Mouse (Mus musculus) MEL (cell line): Measurements from ENCODE around the gene Srcap. TPM values are rescaled to one million over a fixed set of nuclear protein-coding genes. Genes with fewer than 3 reads are reported as not detected.

Source experiments
- DNase-seq: peaks from one replicate; pipeline ENCODE4 v3.0.0; 2011; ENCODE audit warnings: low read depth, low spot score
- H3K27ac ChIP-seq: 2 replicates; pipeline ENCODE4 v1.5.1; 2012; ENCODE audit warnings: low read depth, mild to moderate bottlenecking, control low read depth, low read length, moderate library complexity; ENCODE audit not compliant: control insufficient read depth
- H3K27me3 ChIP-seq, 2 experiments: fragments of 150-350 bp in 1 of 2; sonication (generic) in 1 of 2; 2 replicates each; pipeline ENCODE4 v1.6.1; 2012; ENCODE audit warnings: low read length in 2 of 2, mild to moderate bottlenecking in 2 of 2, improper control_type of control experiment in 1 of 2, moderate library complexity in 1 of 2; ENCODE audit not compliant: insufficient read depth in 2 of 2, control insufficient read depth in 1 of 2
- H3K36me3 ChIP-seq, 2 experiments: 2 replicates each; pipeline ENCODE4 v1.6.1; 2012 to 2014; ENCODE audit warnings: low read length in 2 of 2, improper control_type of control experiment in 1 of 2, inconsistent platforms in 1 of 2, mild to moderate bottlenecking in 1 of 2; ENCODE audit not compliant: insufficient read depth in 2 of 2, control insufficient read depth in 1 of 2
- H3K4me1 ChIP-seq, 2 experiments: fragments of 150-350 bp in 1 of 2; sonication (generic) in 1 of 2; 2 replicates each; pipeline ENCODE4 v1.6.1; 2012; ENCODE audit warnings: low read length in 2 of 2, improper control_type of control experiment in 1 of 2, mild to moderate bottlenecking in 1 of 2; ENCODE audit not compliant: insufficient read depth in 2 of 2, control insufficient read depth in 1 of 2
- H3K4me3 ChIP-seq, 2 experiments: fragments of 150-350 bp in 1 of 2; sonication (generic) in 1 of 2; 2 replicates each; pipeline ENCODE4 v1.5.1; 2012; ENCODE audit warnings: low read depth in 2 of 2, low read length in 2 of 2, mild to moderate bottlenecking in 2 of 2, moderate library complexity in 2 of 2, control low read depth in 1 of 2, improper control_type of control experiment in 1 of 2; ENCODE audit not compliant: control insufficient read depth in 1 of 2, insufficient read depth in 1 of 2
- H3K79me2 ChIP-seq: 2 replicates; pipeline ENCODE4 v1.6.1; 2012; ENCODE audit warnings: mild to moderate bottlenecking, low read length, moderate library complexity; ENCODE audit not compliant: control insufficient read depth, poor library complexity, insufficient read depth
- H3K9ac ChIP-seq: 2 replicates; pipeline ENCODE4 v1.6.1; 2012; ENCODE audit warnings: low read depth, mild to moderate bottlenecking, control low read depth, low read length, moderate library complexity; ENCODE audit not compliant: control insufficient read depth, poor library complexity, severe bottlenecking
- H3K9me3 ChIP-seq: fragments of 150-350 bp; sonication (generic); replicated peaks from 2 replicates; pipeline ENCODE4 v1.6.1; 2012; ENCODE audit warnings: mild to moderate bottlenecking, low read length, improper control_type of control experiment, moderate library complexity; ENCODE audit not compliant: insufficient read depth
- CHD1 ChIP-seq: IDR thresholded peaks from 2 replicates; pipeline ENCODE4 v1.6.1; 2012; ENCODE audit warnings: low read depth, mild to moderate bottlenecking, inconsistent platforms, low read length, improper control_type of control experiment
- CHD2 ChIP-seq: IDR thresholded peaks from 2 replicates; pipeline ENCODE4 v1.6.1; 2011; ENCODE audit warnings: low read length, improper control_type of control experiment
- E2F4 ChIP-seq: IDR thresholded peaks from 2 replicates; pipeline ENCODE4 v1.6.1; 2011; ENCODE audit warnings: low read depth, low read length, improper control_type of control experiment, borderline replicate concordance
- ETS1 ChIP-seq: IDR thresholded peaks from 2 replicates; pipeline ENCODE4 v1.6.1; 2012; ENCODE audit warnings: low read depth, mild to moderate bottlenecking, inconsistent platforms, low read length, improper control_type of control experiment, moderate library complexity
- HCFC1 ChIP-seq: IDR thresholded peaks from 2 replicates; pipeline ENCODE4 v1.6.1; 2012; ENCODE audit warnings: low read depth, mild to moderate bottlenecking, inconsistent platforms, low read length, improper control_type of control experiment, moderate library complexity
- MAZ ChIP-seq: IDR thresholded peaks from 2 replicates; pipeline ENCODE4 v1.6.1; 2012; ENCODE audit warnings: low read depth, mild to moderate bottlenecking, inconsistent platforms, low read length, improper control_type of control experiment
- MXI1 ChIP-seq: IDR thresholded peaks from 2 replicates; pipeline ENCODE4 v1.6.1; 2011; ENCODE audit warnings: mild to moderate bottlenecking, low read depth, low read length, improper control_type of control experiment
- NELFE ChIP-seq: IDR thresholded peaks from 2 replicates; pipeline ENCODE4 v1.6.1; 2011; ENCODE audit warnings: low read depth, low read length, improper control_type of control experiment
- NRF1 ChIP-seq: IDR thresholded peaks from 2 replicates; pipeline ENCODE4 v1.6.1; 2014; ENCODE audit warnings: low read depth, mild to moderate bottlenecking, inconsistent platforms, low read length, improper control_type of control experiment, moderate library complexity; ENCODE audit not compliant: poor library complexity, insufficient read depth, severe bottlenecking
- POLR2A ChIP-seq, 2 experiments: IDR thresholded peaks; 2 replicates each; pipeline ENCODE4 v1.6.1; 2011 to 2012; ENCODE audit warnings: low read length in 2 of 2, mild to moderate bottlenecking in 2 of 2, control low read depth in 1 of 2, improper control_type of control experiment in 1 of 2, low read depth in 1 of 2, moderate library complexity in 1 of 2; ENCODE audit not compliant: control insufficient read depth in 1 of 2, insufficient read depth in 1 of 2, poor library complexity in 1 of 2
- TBP ChIP-seq: IDR thresholded peaks from 2 replicates; pipeline ENCODE4 v1.8.0; 2011; ENCODE audit warnings: low read depth, low read length, improper control_type of control experiment
- TCF12 ChIP-seq: IDR thresholded peaks from 2 replicates; pipeline ENCODE4 v1.6.1; 2014; ENCODE audit warnings: low read depth, mild to moderate bottlenecking, inconsistent platforms, low read length, improper control_type of control experiment, moderate library complexity
- UBTF ChIP-seq: IDR thresholded peaks from 2 replicates; pipeline ENCODE4 v1.6.1; 2012; ENCODE audit warnings: low read depth, mild to moderate bottlenecking, inconsistent platforms, low read length, improper control_type of control experiment, moderate library complexity, borderline replicate concordance; ENCODE audit not compliant: insufficient read depth
- USF1 ChIP-seq: IDR thresholded peaks from 2 replicates; pipeline ENCODE4 v1.6.1; 2014; ENCODE audit warnings: low read depth, mild to moderate bottlenecking, inconsistent platforms, low read length, improper control_type of control experiment, moderate library complexity
- USF2 ChIP-seq, 2 experiments: IDR thresholded peaks; 2 replicates each; pipeline ENCODE4 v1.6.1; 2011 to 2012; ENCODE audit warnings: improper control_type of control experiment in 2 of 2, low read length in 2 of 2, borderline replicate concordance in 1 of 2, inconsistent platforms in 1 of 2, low read depth in 1 of 2, mild to moderate bottlenecking in 1 of 2; ENCODE audit not compliant: insufficient read depth in 1 of 2
- ZNF384 ChIP-seq: IDR thresholded peaks from 2 replicates; pipeline ENCODE4 v1.6.1; 2012; ENCODE audit warnings: low read depth, mild to moderate bottlenecking, inconsistent platforms, low read length, improper control_type of control experiment
- polyA plus RNA-seq, 2 experiments: library from polyadenylated mRNA; stranded (reverse) in 1 of 2; unstranded in 1 of 2; fragments of >175 nt in 1 of 2; fragments of >200 nt in 1 of 2; gene quantifications; 2 replicates each; pipeline versions ENCODE4 v1.2.1 to v1.2.4; 2012; ENCODE audit warnings: low replicate concordance in 2 of 2, low read depth in 1 of 2; ENCODE audit not compliant: insufficient read length in 2 of 2, insufficient read depth in 1 of 2, missing spikeins in 1 of 2
- total RNA-seq: library from RNA; depleted of rRNA; stranded (reverse); fragments of 300-350 nt; gene quantifications from 2 replicates; pipeline ENCODE4 v1.2.3, GENCODE M21; 2012

Srcap gene
- total and polyA plus RNA-seq, 3 experiments: 20.3 to 45.1 (median 34.3) TPM

DNA sequence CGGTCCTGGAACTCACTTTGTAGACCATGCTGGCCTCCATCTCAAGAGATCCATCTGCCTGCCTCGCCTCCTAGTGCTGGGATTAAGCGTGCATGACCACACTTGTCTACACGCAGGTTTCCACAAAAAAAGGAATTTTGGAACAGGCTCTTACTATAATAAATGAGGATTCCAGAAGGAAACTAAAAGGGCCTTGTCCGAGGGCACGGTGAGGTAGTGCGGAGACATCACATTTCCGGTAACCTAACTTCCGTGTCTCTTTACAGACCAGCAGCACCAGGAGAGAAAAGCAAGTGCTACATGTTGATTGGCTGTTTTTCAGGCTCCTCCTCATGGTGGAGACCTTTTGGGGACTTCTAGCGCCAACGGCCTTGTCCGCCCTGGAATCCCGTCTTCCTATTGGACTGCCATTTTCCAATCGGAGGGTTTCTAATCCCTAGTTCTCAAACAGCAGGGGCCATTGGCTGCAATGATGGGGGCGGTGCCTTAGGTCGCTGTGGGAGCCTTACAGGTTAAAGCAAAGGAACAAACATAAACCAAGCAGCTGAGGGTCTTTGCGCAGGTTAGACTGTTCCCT is 61.2 kb downstream of the Srcap start, which contains the start of gene Phkg2 (continued):
- TF ChIP-seq NELFE: peak; percentile 93
- peak; percentile 62 to 97; a peak in 2 of 4 replicates for TF ChIP-seq POLR2A (IDR thresholded peaks at IDR 0.05; ENCODE audit: control insufficient read depth in 1 of 2, insufficient read depth in 1 of 2, low read depth in 1 of 2, low read length in 2 of 2, poor library complexity in 1 of 2)

DNA sequence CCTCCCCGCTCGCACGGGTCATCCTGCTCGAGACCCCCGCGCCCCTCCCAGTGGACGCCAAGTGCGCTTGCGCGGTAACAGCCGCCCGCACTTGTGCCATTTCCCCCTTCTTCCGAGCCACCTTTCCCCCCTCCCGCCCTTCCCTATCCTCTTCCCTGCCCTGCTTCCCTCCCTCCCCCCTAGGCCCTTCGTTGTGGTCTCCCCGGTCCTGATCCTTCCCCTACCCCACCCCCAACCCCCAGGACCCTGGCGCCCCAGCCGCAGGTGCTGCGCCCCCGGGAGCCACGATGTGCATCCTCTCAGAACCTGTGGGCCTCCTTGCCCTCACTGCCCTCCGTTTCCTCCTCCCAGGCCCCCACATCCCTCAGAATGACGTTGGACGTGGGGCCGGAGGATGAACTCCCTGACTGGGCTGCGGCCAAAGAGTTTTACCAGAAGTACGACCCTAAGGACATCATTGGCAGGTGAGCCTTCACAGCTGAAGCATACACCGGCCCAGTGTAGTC is 61.8 kb downstream of the Srcap start:
- peaks cover 0 to 11% of the 10 kb centered on the region in 2 experiments; a peak in 2 of 4 replicates for H3K36me3 ChIP-seq
- TF ChIP-seq E2F4 (no peak), NRF1 (peak; percentile 48), HCFC1 (no peak)
- TF ChIP-seq, all 39 proteins: peak for 1
- H3K9me3 ChIP-seq: no peaks in the 10 kb centered on the region
- H3K4me1 ChIP-seq: peaks cover 0 to 10% of the 10 kb centered on the region in 2 experiments; a peak in 2 of 4 replicates
- H3K27me3 ChIP-seq: no peaks in the 10 kb centered on the region
- DNase-seq: no peak
- peak overlapping the region; percentile 86 to 90 for H3K4me3 ChIP-seq
- peaks cover 16% of the 10 kb centered on the region for H3K79me2 ChIP-seq
- H3K9ac ChIP-seq: peak overlapping the region; percentile 80
- 0 out of 2 replicates have a peak overlapping the region, but pooled peaks have one; percentile 13 for H3K27ac ChIP-seq

DNA sequence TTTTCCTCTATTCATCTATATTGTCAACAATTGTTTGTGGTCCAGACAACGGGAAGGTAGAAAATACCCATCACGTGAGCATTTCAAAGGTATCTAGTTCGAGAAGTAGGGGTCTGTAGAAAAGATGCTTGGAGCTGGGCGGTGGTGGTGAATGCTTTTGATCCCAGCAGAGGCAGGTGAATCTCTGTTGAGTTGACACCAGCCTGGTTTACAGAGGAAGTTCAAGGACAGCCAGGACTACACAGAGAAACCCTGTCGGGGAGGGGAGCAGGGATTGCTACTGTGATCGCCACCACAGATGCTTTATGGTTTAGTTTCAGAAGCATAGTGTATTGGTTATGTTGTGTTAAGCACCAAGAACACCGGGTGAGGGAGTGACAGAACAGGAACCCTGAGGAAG is 62.3 kb downstream of the Srcap start:
- peaks cover 0 to 11% of the 10 kb centered on the region in 2 experiments; a peak in 2 of 4 replicates for H3K36me3 ChIP-seq
- H3K4me3 ChIP-seq: peak overlapping the region; percentile 86 to 90
- no peaks in the 10 kb centered on the region for H3K9me3 ChIP-seq
- peaks cover 0 to 10% of the 10 kb centered on the region in 2 experiments; a peak in 2 of 4 replicates for H3K4me1 ChIP-seq
- peak; percentile 42 for DNase-seq
- H3K27ac ChIP-seq: no peak overlapping the region; the same call in 1 of the 2 replicates
- TF ChIP-seq MXI1: no peak
- TF ChIP-seq USF1: peak; percentile 46; the same call in 1 of the 2 replicates
- peak overlapping the region; percentile 80 for H3K9ac ChIP-seq
- H3K27me3 ChIP-seq: no peaks in the 10 kb centered on the region
- peaks cover 16% of the 10 kb centered on the region for H3K79me2 ChIP-seq

DNA sequence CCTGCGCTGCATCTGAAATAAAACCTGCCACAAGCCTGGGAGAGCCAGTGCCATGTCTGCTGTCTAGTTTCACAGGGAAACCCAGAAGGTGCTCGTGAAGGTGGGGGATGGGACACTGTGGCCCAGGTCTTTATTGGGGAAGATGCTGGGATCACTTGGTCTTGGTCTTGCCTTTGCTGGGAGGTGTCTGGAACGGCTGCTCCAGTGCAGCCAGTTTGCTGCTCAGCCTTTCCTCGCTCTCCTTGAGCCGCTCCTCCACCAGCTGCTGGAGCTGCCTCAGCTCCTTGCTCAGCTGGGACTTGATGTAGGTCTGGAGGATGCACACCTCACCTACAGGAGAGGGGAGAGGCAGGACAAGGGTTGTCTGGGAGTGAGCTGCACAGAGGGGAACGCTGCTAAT is 71.5 kb downstream of the Srcap start:
- peaks cover 0 to 24% of the 10 kb centered on the region in 2 experiments; a peak in 3 of 4 replicates for H3K36me3 ChIP-seq
- no peak overlapping the region for H3K4me3 ChIP-seq
- no peak overlapping the region for H3K27ac ChIP-seq
- H3K9me3 ChIP-seq: no peaks in the 10 kb centered on the region
- peaks cover 6 to 26% of the 10 kb centered on the region in 2 experiments; a peak in 3 of 4 replicates for H3K4me1 ChIP-seq
- H3K27me3 ChIP-seq: no peaks in the 10 kb centered on the region
- no peak for DNase-seq
- no peaks in the 10 kb centered on the region for H3K79me2 ChIP-seq
- TF ChIP-seq USF2 (IDR thresholded peaks at IDR 0.05; ENCODE audit: borderline replicate concordance in 1 of 2, insufficient read depth in 1 of 2, low read depth in 1 of 2, low read length in 2 of 2) (no peak), MAZ (no peak), CHD1 (no peak), ETS1 (no peak), TCF12 (no peak), CHD2 (no peak), ZNF384 (no peak), TBP (no peak), UBTF (no peak), NRF1 (no peak)
- TF ChIP-seq, all 39 proteins: peak for 0
- no peak overlapping the region for H3K9ac ChIP-seq
